Mouse (Mus musculus) cerebral cortex, adult 2 months (tissue): Measurements from ENCODE around the gene Olfr1298.

Experiments
- WGBS: fragments of 180-500 bp; shearing (Covaris S2); methylation state at CpG from one replicate; pipeline ENCODE4 v1.1.7; 2018; 5-methylcytosine and 5-hydroxymethylcytosine counted together

The Olfr1298 gene

DNA sequence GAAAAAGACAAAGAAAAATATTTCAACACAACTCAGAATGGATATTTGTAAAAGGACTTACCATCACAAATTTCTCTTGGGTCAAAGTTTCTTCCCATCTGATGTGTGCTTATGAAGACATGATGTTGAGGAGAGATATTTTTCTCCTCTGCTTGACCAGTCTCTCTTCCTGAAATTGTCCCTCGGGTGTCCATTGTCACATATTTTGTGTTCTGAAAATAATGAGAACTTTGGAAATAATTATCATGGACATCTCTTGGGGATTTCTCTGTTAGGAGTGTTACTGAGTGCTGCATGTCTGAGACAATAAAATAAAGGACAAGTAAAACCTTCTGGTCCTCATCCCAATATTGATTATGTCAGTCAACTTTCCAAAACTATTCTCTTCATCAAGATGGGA is at the start of gene Olfr1298:
TSS of gene Olfr1298 (minus strand) at position 101 of the 400 bp plus-strand sequence.
- 92% methylated on average over 1 of the region's 1 CpGs for WGBS

DNA sequence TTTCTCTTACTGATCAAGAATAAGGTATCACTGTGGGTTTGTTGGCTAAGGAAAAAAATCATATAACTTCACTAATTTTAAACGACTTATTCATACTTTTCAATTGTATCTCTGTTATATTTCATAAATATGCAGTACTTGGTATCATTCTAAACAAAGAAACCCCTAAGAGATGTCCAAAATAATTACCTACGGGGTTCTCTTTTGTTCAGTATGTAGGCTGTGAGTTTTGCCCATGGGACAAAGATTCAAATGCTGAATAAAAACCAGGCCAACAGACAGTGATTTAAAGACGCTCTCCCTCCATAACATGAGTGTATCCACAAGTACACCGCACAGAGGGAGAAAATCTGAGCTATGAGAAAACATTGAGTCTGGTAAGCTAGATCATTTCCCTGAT is 12.1 kb upstream of the Olfr1298 start, which contains the start of gene Olfr1299:
TSS of gene Olfr1299 (plus strand) at position 301 of the 400 bp plus-strand sequence.
- 76% methylated on average over 4 of the region's 4 CpGs for WGBS

DNA sequence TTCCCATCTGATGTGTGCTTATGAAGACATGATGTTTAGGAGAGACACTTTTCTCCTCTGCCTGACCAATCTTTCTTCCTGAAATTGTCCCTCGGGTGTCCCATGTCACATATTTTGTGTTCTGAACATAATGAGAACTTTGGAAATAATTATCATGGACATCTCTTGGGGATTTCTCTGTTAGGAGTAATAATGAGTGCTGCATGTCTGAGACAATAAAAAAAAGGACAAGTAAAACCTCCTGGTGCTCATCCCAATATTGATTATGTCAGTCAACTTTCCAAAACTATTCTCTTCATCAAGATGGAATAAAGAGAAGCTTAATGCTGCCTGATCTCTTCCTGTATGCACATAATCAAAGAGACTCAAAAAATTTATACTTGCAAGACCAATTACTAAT is 22.6 kb downstream of the Olfr1298 start, which contains the start of gene Olfr1297:
TSS of gene Olfr1297 (minus strand) at position 101 of the 400 bp plus-strand sequence.
- 85% methylated on average over 1 of the region's 1 CpGs for WGBS
